Mouse (Mus musculus): ENCODE results near the gene Tubd1. TPM values are rescaled to one million over a fixed set of nuclear protein-coding genes. Genes with fewer than 3 reads are reported as not detected.

Tubd1 gene
- polyA plus RNA-seq, 1 experiment from 2014 or later, result 7.8 TPM

- ATAC-seq (ENCODE audit: low FRiP score, low read depth), result no peak
- no peak overlapping the region for H3K27ac ChIP-seq (replicated peaks)
- H3K4me2 ChIP-seq, result no peak overlapping the region
- no peaks in the 10 kb centered on the region for H3K36me3 ChIP-seq
- H3K9me3 ChIP-seq, result no peaks in the 10 kb centered on the region
- 48% methylated on average over 15 of the region's 15 CpGs for WGBS
- H3K4me1 ChIP-seq (replicated peaks), result 0 out of 2 replicates have a peak, but pooled peaks cover 4% of the 10 kb centered on the region
- no peak overlapping the region for H3K4me3 ChIP-seq
- no peak overlapping the region for H3K9ac ChIP-seq
- no peaks in the 10 kb centered on the region for H3K27me3 ChIP-seq
These were observed 26.5 kb downstream of the Tubd1 start for GRCm38 (mm10) chr11:86571047-86571855.

- Histone ChIP-seq H3K4me3 (no peak overlapping the region), H3K27ac (replicated peaks) (no peak overlapping the region), H3K36me3 (no peaks in the 10 kb centered on the region), H3K9me3 (no peaks in the 10 kb centered on the region), H3K9ac (no peak overlapping the region), H3K27me3 (no peaks in the 10 kb centered on the region), H3K4me2 (no peak overlapping the region), H3K4me1 (replicated peaks) (0 out of 2 replicates have a peak, but pooled peaks cover 4% of the 10 kb centered on the region)
- no peak for ATAC-seq (ENCODE audit: low FRiP score, low read depth)
- WGBS, result 76% methylated on average over 4 of the region's 4 CpGs
These were observed 27.1 kb downstream of the Tubd1 start for GRCm38 (mm10) chr11:86571871-86572270.

GRCm38 (mm10) chr11:86572623-86573022, 27.8 kb downstream of the Tubd1 start:
- no peak for ATAC-seq (ENCODE audit: low FRiP score, low read depth)
- Histone ChIP-seq H3K4me3 (no peak overlapping the region), H3K9ac (no peak overlapping the region), H3K4me1 (replicated peaks) (0 out of 2 replicates have a peak, but pooled peaks cover 4% of the 10 kb centered on the region), H3K9me3 (no peaks in the 10 kb centered on the region), H3K27ac (replicated peaks) (no peak overlapping the region), H3K27me3 (no peaks in the 10 kb centered on the region), H3K4me2 (no peak overlapping the region), H3K36me3 (no peaks in the 10 kb centered on the region)
- 73% methylated on average over 2 of the region's 2 CpGs for WGBS

GRCm38 (mm10) chr11:86573646-86574231, 28.9 kb downstream of the Tubd1 start:
- no peak for ATAC-seq (ENCODE audit: low FRiP score, low read depth)
- Histone ChIP-seq H3K9me3 (no peaks in the 10 kb centered on the region), H3K27me3 (no peaks in the 10 kb centered on the region), H3K4me2 (no peak overlapping the region), H3K36me3 (no peaks in the 10 kb centered on the region), H3K9ac (no peak overlapping the region), H3K4me3 (no peak overlapping the region), H3K27ac (replicated peaks) (no peak overlapping the region), H3K4me1 (replicated peaks) (0 out of 2 replicates have a peak, but pooled peaks cover 4% of the 10 kb centered on the region)
- 88% methylated on average over 6 of the region's 6 CpGs for WGBS

GRCm38 (mm10) chr11:86574408-86574807, 29.6 kb downstream of the Tubd1 start:
- Histone ChIP-seq H3K9me3 (no peaks in the 10 kb centered on the region), H3K27ac (replicated peaks) (no peak overlapping the region), H3K27me3 (no peaks in the 10 kb centered on the region), H3K4me3 (no peak overlapping the region), H3K4me1 (replicated peaks) (0 out of 2 replicates have a peak, but pooled peaks cover 4% of the 10 kb centered on the region), H3K9ac (no peak overlapping the region), H3K36me3 (no peaks in the 10 kb centered on the region), H3K4me2 (no peak overlapping the region)
- WGBS, result 81% methylated on average over 2 of the region's 2 CpGs
- ATAC-seq (ENCODE audit: low FRiP score, low read depth), result no peak

- no peaks in the 10 kb centered on the region for H3K9me3 ChIP-seq
- no peaks in the 10 kb centered on the region for H3K27me3 ChIP-seq
- H3K9ac ChIP-seq, result no peak overlapping the region
- H3K4me3 ChIP-seq, result no peak overlapping the region
- H3K36me3 ChIP-seq, result no peaks in the 10 kb centered on the region
- no peak overlapping the region for H3K27ac ChIP-seq (replicated peaks)
- H3K4me1 ChIP-seq (replicated peaks), result 0 out of 2 replicates have a peak, but pooled peaks cover 4% of the 10 kb centered on the region
- 80% methylated on average over 7 of the region's 7 CpGs for whole genome bisulfite sequencing
- no peak overlapping the region for H3K4me2 ChIP-seq
- ATAC-seq (ENCODE audit: low FRiP score, low read depth), result no peak
These were observed 31.0 kb downstream of the Tubd1 start for GRCm38 (mm10) chr11:86575632-86576378.

GRCm38 (mm10) chr11:86577231-86577630, 32.4 kb downstream of the Tubd1 start:
- H3K4me2 ChIP-seq, result no peak overlapping the region
- H3K4me3 ChIP-seq, result no peak overlapping the region
- no peaks in the 10 kb centered on the region for H3K4me1 ChIP-seq (replicated peaks)
- 0 out of 2 replicates have a peak overlapping the region, but pooled peaks have one; percentile 39 for H3K27ac ChIP-seq (replicated peaks)
- no peaks in the 10 kb centered on the region for H3K9me3 ChIP-seq
- no peaks in the 10 kb centered on the region for H3K36me3 ChIP-seq
- WGBS, result 82% methylated on average over 4 of the region's 4 CpGs
- H3K27me3 ChIP-seq, result no peaks in the 10 kb centered on the region
- H3K9ac ChIP-seq, result no peak overlapping the region
- no peak for ATAC-seq (ENCODE audit: low FRiP score, low read depth)

- Histone ChIP-seq H3K4me2 (no peak overlapping the region), H3K9me3 (no peaks in the 10 kb centered on the region), H3K27ac (replicated peaks) (0 out of 2 replicates have a peak overlapping the region, but pooled peaks have one; percentile 39), H3K27me3 (no peaks in the 10 kb centered on the region), H3K36me3 (no peaks in the 10 kb centered on the region), H3K4me3 (no peak overlapping the region), H3K4me1 (replicated peaks) (no peaks in the 10 kb centered on the region), H3K9ac (no peak overlapping the region)
- WGBS, result 83% methylated on average over 6 of the region's 6 CpGs
- ATAC-seq (ENCODE audit: low FRiP score, low read depth), result no peak
These were observed 33.5 kb downstream of the Tubd1 start for GRCm38 (mm10) chr11:86578106-86578808.

GRCm38 (mm10) chr11:86578809-86579730, 34.3 kb downstream of the Tubd1 start:
- Histone ChIP-seq H3K27ac (replicated peaks) (no peak overlapping the region), H3K27me3 (no peaks in the 10 kb centered on the region), H3K4me3 (no peak overlapping the region), H3K36me3 (no peaks in the 10 kb centered on the region; the same call in 1 of the 2 replicates), H3K9ac (no peak overlapping the region), H3K4me2 (no peak overlapping the region), H3K4me1 (replicated peaks) (no peaks in the 10 kb centered on the region), H3K9me3 (no peaks in the 10 kb centered on the region)
- ATAC-seq (ENCODE audit: low FRiP score, low read depth), result no peak
- 80% methylated on average over 25 of the region's 25 CpGs for WGBS

GRCm38 (mm10) chr11:86579731-86580318, 35.0 kb downstream of the Tubd1 start:
- Histone ChIP-seq H3K36me3 (no peaks in the 10 kb centered on the region; the same call in 1 of the 2 replicates), H3K4me3 (no peak overlapping the region), H3K27ac (replicated peaks) (no peak overlapping the region), H3K9me3 (no peaks in the 10 kb centered on the region), H3K4me1 (replicated peaks) (no peaks in the 10 kb centered on the region), H3K27me3 (no peaks in the 10 kb centered on the region), H3K4me2 (no peak overlapping the region), H3K9ac (no peak overlapping the region)
- 83% methylated on average over 10 of the region's 10 CpGs for WGBS
- no peak for ATAC-seq (ENCODE audit: low FRiP score, low read depth)

Measured in hindbrain, embryonic 15.5 days (tissue).